Mouse (Mus musculus): ENCODE measurements around the gene Atxn10. TPM values are rescaled to one million over a fixed set of nuclear protein-coding genes. Genes with fewer than 3 reads are reported as not detected.

The Atxn10 gene
- total RNA-seq, 2 experiments from 2014 or later = 104 to 114 TPM

- intact Hi-C loops (cut with DNase I) = no loop called here
- DNase-seq = peak; percentile 23 to 24
These were observed 128.9 kb downstream of the Atxn10 start for GRCm38 (mm10) chr15:85464823-85465565.

- no peak for DNase-seq
- intact Hi-C loops (cut with DNase I) = no loop called here
These were observed 130.5 kb downstream of the Atxn10 start for GRCm38 (mm10) chr15:85466456-85467067.

- no peak for DNase-seq
- intact Hi-C loops (cut with DNase I) = no loop called here
These were observed 133.4 kb downstream of the Atxn10 start for GRCm38 (mm10) chr15:85469401-85469800.

- intact Hi-C loops (cut with DNase I) = no loop called here
- DNase-seq = peak in 1 of 2 experiments; percentile 13
These were observed 138.7 kb downstream of the Atxn10 start for GRCm38 (mm10) chr15:85474697-85475096.

GRCm38 (mm10) chr15:85477584-85477983 is 141.5 kb downstream of the Atxn10 start:
- peak; percentile 58 to 79 for DNase-seq
- intact Hi-C loops (cut with DNase I) = loop anchor here (1.0 kb wide), 1 partner anchor 106 kb away; no protein-coding TSS in a partner anchor

GRCm38 (mm10) chr15:85479365-85479764 is 143.3 kb downstream of the Atxn10 start:
- intact Hi-C loops (cut with DNase I) = no loop called here
- DNase-seq = no peak

GRCm38 (mm10) chr15:85479919-85480318 is 143.9 kb downstream of the Atxn10 start:
- intact Hi-C loops (cut with DNase I) = loop anchor here (1.0 kb wide), 1 partner anchor 165 kb away; no protein-coding TSS in a partner anchor
- DNase-seq = no peak

- intact Hi-C loops (cut with DNase I) = loop anchor here (1.0 kb wide), 1 partner anchor 165 kb away; no protein-coding TSS in a partner anchor
- DNase-seq = peak; percentile 24 to 50
These were observed 144.6 kb downstream of the Atxn10 start for GRCm38 (mm10) chr15:85480630-85481029.

- intact Hi-C loops (cut with DNase I) = no loop called here
- DNase-seq = no peak
These were observed 152.9 kb downstream of the Atxn10 start for GRCm38 (mm10) chr15:85488900-85489299.

- DNase-seq = no peak
- intact Hi-C loops (cut with DNase I) = no loop called here
These were observed 153.7 kb downstream of the Atxn10 start for GRCm38 (mm10) chr15:85489751-85490150.

- DNase-seq = no peak
- intact Hi-C loops (cut with DNase I) = no loop called here
These were observed 158.1 kb downstream of the Atxn10 start for GRCm38 (mm10) chr15:85494163-85494621.

GRCm38 (mm10) chr15:85497548-85497947 is 161.5 kb downstream of the Atxn10 start:
- intact Hi-C loops (cut with DNase I) = no loop called here
- no peak for DNase-seq

- DNase-seq = no peak
- intact Hi-C loops (cut with DNase I) = no loop called here
These were observed 162.0 kb downstream of the Atxn10 start for GRCm38 (mm10) chr15:85497981-85498475.

GRCm38 (mm10) chr15:85500267-85500666 is 164.2 kb downstream of the Atxn10 start:
- DNase-seq = no peak
- intact Hi-C loops (cut with DNase I) = no loop called here

- intact Hi-C loops (cut with DNase I) = no loop called here
- DNase-seq = no peak
These were observed 167.1 kb downstream of the Atxn10 start, which contains the start of gene 7530416G11Rik for GRCm38 (mm10) chr15:85503127-85503526. Gene 7530416G11Rik (minus strand): TSS chr15:85503227.

GRCm38 (mm10) chr15:85505118-85505925 is 169.3 kb downstream of the Atxn10 start:
- intact Hi-C loops (cut with DNase I) = no loop called here
- DNase-seq = peak; percentile 41 to 56

- intact Hi-C loops (cut with DNase I) = no loop called here
- no peak for DNase-seq
These were observed 170.6 kb downstream of the Atxn10 start for GRCm38 (mm10) chr15:85506680-85507079.

- no peak for DNase-seq
- intact Hi-C loops (cut with DNase I) = no loop called here
These were observed 171.4 kb downstream of the Atxn10 start for GRCm38 (mm10) chr15:85507370-85508014.

All from heart, postnatal 10 days (tissue).